Mouse (Mus musculus): Measurements from ENCODE around the gene Srcin1. TPM values are rescaled to one million over a fixed set of nuclear protein-coding genes. Genes with fewer than 3 reads are reported as not detected.

Srcin1 gene
- polyA plus RNA-seq, 1 experiment from 2014 or later: 3.2 TPM

- Histone ChIP-seq H3K27ac (ENCODE audit: low read depth, low read length) (no peak overlapping the region), H3K36me3 (ENCODE audit: control insufficient read depth, insufficient read depth, low read length) (no peaks in the 10 kb centered on the region), H3K9me3 (ENCODE audit: control insufficient read depth, low read length) (no peaks in the 10 kb centered on the region), H3K4me3 (ENCODE audit: low read depth, low read length) (no peak overlapping the region), H3K4me1 (replicated peaks; ENCODE audit: control insufficient read depth, insufficient read depth, low read length) (peaks cover 7% of the 10 kb centered on the region), H3K9ac (ENCODE audit: low read length) (no peak overlapping the region), H3K27me3 (ENCODE audit: control insufficient read depth, insufficient read depth, low read length) (peaks cover 18% of the 10 kb centered on the region), H3K4me2 (ENCODE audit: low read depth, low read length, severe bottlenecking) (no peak overlapping the region)
- 84% methylated on average over 4 of the region's 4 CpGs for WGBS
- no peak for ATAC-seq (replicated peaks; ENCODE audit: low FRiP score)
- no peak for DNase-seq (ENCODE audit: low spot score)
Observed at GRCm38 (mm10) chr11:97505784-97506183, 70.2 kb downstream of the Srcin1 start.

GRCm38 (mm10) chr11:97502846-97503245 lies 73.1 kb downstream of the Srcin1 start:
- Histone ChIP-seq H3K27ac (ENCODE audit: low read depth, low read length) (no peak overlapping the region), H3K4me3 (ENCODE audit: low read depth, low read length) (no peak overlapping the region), H3K9ac (ENCODE audit: low read length) (no peak overlapping the region), H3K36me3 (ENCODE audit: control insufficient read depth, insufficient read depth, low read length) (no peaks in the 10 kb centered on the region), H3K4me1 (replicated peaks; ENCODE audit: control insufficient read depth, insufficient read depth, low read length) (peaks cover 11% of the 10 kb centered on the region), H3K9me3 (ENCODE audit: control insufficient read depth, low read length) (no peaks in the 10 kb centered on the region), H3K4me2 (ENCODE audit: low read depth, low read length, severe bottlenecking) (no peak overlapping the region), H3K27me3 (ENCODE audit: control insufficient read depth, insufficient read depth, low read length) (peaks cover 40% of the 10 kb centered on the region)
- no peak for ATAC-seq (replicated peaks; ENCODE audit: low FRiP score)
- 89% methylated on average over 4 of the region's 4 CpGs for WGBS
- DNase-seq (ENCODE audit: low spot score): no peak

- DNase-seq (ENCODE audit: low spot score) (no peak), ATAC-seq (replicated peaks; ENCODE audit: low FRiP score) (no peak)
- Histone ChIP-seq H3K4me2 (ENCODE audit: low read depth, low read length, severe bottlenecking) (no peak overlapping the region), H3K36me3 (ENCODE audit: control insufficient read depth, insufficient read depth, low read length) (no peaks in the 10 kb centered on the region), H3K27me3 (ENCODE audit: control insufficient read depth, insufficient read depth, low read length) (peaks cover 40% of the 10 kb centered on the region), H3K9ac (ENCODE audit: low read length) (no peak overlapping the region), H3K9me3 (ENCODE audit: control insufficient read depth, low read length) (no peaks in the 10 kb centered on the region), H3K4me1 (replicated peaks; ENCODE audit: control insufficient read depth, insufficient read depth, low read length) (peaks cover 11% of the 10 kb centered on the region), H3K27ac (ENCODE audit: low read depth, low read length) (no peak overlapping the region), H3K4me3 (ENCODE audit: low read depth, low read length) (no peak overlapping the region)
- 49% methylated on average over 9 of the region's 9 CpGs for WGBS
Observed at GRCm38 (mm10) chr11:97502383-97502782, 73.6 kb downstream of the Srcin1 start.

GRCm38 (mm10) chr11:97500720-97501448 lies 75.1 kb downstream of the Srcin1 start:
- Histone ChIP-seq H3K9ac (ENCODE audit: low read length) (peak overlapping the region; percentile 39), H3K36me3 (ENCODE audit: control insufficient read depth, insufficient read depth, low read length) (no peaks in the 10 kb centered on the region), H3K4me1 (replicated peaks; ENCODE audit: control insufficient read depth, insufficient read depth, low read length) (peaks cover 11% of the 10 kb centered on the region), H3K4me3 (ENCODE audit: low read depth, low read length) (peak overlapping the region; percentile 37), H3K4me2 (ENCODE audit: low read depth, low read length, severe bottlenecking) (peak overlapping the region; percentile 63), H3K9me3 (ENCODE audit: control insufficient read depth, low read length) (no peaks in the 10 kb centered on the region), H3K27me3 (ENCODE audit: control insufficient read depth, insufficient read depth, low read length) (peaks cover 40% of the 10 kb centered on the region), H3K27ac (ENCODE audit: low read depth, low read length) (no peak overlapping the region)
- WGBS: 8% methylated on average over 51 of the region's 51 CpGs
- no peak for DNase-seq (ENCODE audit: low spot score)
- ATAC-seq (replicated peaks; ENCODE audit: low FRiP score): 0 out of 2 replicates have a peak, but pooled peaks have one; percentile 12

GRCm38 (mm10) chr11:97499865-97500719 lies 75.9 kb downstream of the Srcin1 start, which contains the start of gene 4933428G20Rik:
Gene 4933428G20Rik, minus strand, starts transcription at chr11:97500340.
- Histone ChIP-seq H3K9me3 (ENCODE audit: control insufficient read depth, low read length) (no peaks in the 10 kb centered on the region), H3K9ac (ENCODE audit: low read length) (peak within 1 kb of the TSS; percentile 39), H3K27me3 (ENCODE audit: control insufficient read depth, insufficient read depth, low read length) (peaks cover 40% of the 10 kb centered on the region), H3K27ac (ENCODE audit: low read depth, low read length) (no peak within 1 kb of the TSS), H3K4me1 (replicated peaks; ENCODE audit: control insufficient read depth, insufficient read depth, low read length) (peaks cover 11% of the 10 kb centered on the region), H3K4me3 (ENCODE audit: low read depth, low read length) (peak within 1 kb of the TSS; percentile 37), H3K36me3 (ENCODE audit: control insufficient read depth, insufficient read depth, low read length) (no peaks in the 10 kb centered on the region), H3K4me2 (ENCODE audit: low read depth, low read length, severe bottlenecking) (peak within 1 kb of the TSS; percentile 63)
- 8% methylated on average over 79 of the region's 88 CpGs for WGBS
- DNase-seq (ENCODE audit: low spot score) (no peak), ATAC-seq (replicated peaks; ENCODE audit: low FRiP score) (no peak)

- no peak overlapping the region for H3K4me2 ChIP-seq (ENCODE audit: low read depth, low read length, severe bottlenecking)
- DNase-seq (ENCODE audit: low spot score) (no peak), ATAC-seq (replicated peaks; ENCODE audit: low FRiP score) (no peak)
- no peak overlapping the region for H3K9ac ChIP-seq (ENCODE audit: low read length)
- peaks cover 11% of the 10 kb centered on the region for H3K4me1 ChIP-seq (replicated peaks; ENCODE audit: control insufficient read depth, insufficient read depth, low read length)
- H3K27me3 ChIP-seq (ENCODE audit: control insufficient read depth, insufficient read depth, low read length): peaks cover 38% of the 10 kb centered on the region
- no peaks in the 10 kb centered on the region for H3K36me3 ChIP-seq (ENCODE audit: control insufficient read depth, insufficient read depth, low read length)
- 94% methylated on average over 4 of the region's 4 CpGs for whole genome bisulfite sequencing
- H3K4me3 ChIP-seq (ENCODE audit: low read depth, low read length): no peak overlapping the region
- H3K9me3 ChIP-seq (ENCODE audit: control insufficient read depth, low read length): no peaks in the 10 kb centered on the region
- H3K27ac ChIP-seq (ENCODE audit: low read depth, low read length): no peak overlapping the region
Observed at GRCm38 (mm10) chr11:97497543-97497942, 78.4 kb downstream of the Srcin1 start.

GRCm38 (mm10) chr11:97492836-97493235 lies 83.2 kb downstream of the Srcin1 start:
- no peak overlapping the region for H3K27ac ChIP-seq (ENCODE audit: low read depth, low read length)
- H3K27me3 ChIP-seq (ENCODE audit: control insufficient read depth, insufficient read depth, low read length): no peaks in the 10 kb centered on the region
- ATAC-seq (replicated peaks; ENCODE audit: low FRiP score) (no peak), DNase-seq (ENCODE audit: low spot score) (no peak)
- H3K9me3 ChIP-seq (ENCODE audit: control insufficient read depth, low read length): no peaks in the 10 kb centered on the region
- 87% methylated on average over 3 of the region's 3 CpGs for WGBS
- H3K4me3 ChIP-seq (ENCODE audit: low read depth, low read length): no peak overlapping the region
- no peak overlapping the region for H3K9ac ChIP-seq (ENCODE audit: low read length)
- H3K4me1 ChIP-seq (replicated peaks; ENCODE audit: control insufficient read depth, insufficient read depth, low read length): no peaks in the 10 kb centered on the region
- H3K4me2 ChIP-seq (ENCODE audit: low read depth, low read length, severe bottlenecking): no peak overlapping the region
- H3K36me3 ChIP-seq (ENCODE audit: control insufficient read depth, insufficient read depth, low read length): no peaks in the 10 kb centered on the region

- H3K4me2 ChIP-seq (ENCODE audit: low read depth, low read length, severe bottlenecking): no peak overlapping the region
- H3K9me3 ChIP-seq (ENCODE audit: control insufficient read depth, low read length): no peaks in the 10 kb centered on the region
- no peak overlapping the region for H3K27ac ChIP-seq (ENCODE audit: low read depth, low read length)
- H3K9ac ChIP-seq (ENCODE audit: low read length): no peak overlapping the region
- WGBS: 74% methylated on average over 10 of the region's 10 CpGs
- no peaks in the 10 kb centered on the region for H3K27me3 ChIP-seq (ENCODE audit: control insufficient read depth, insufficient read depth, low read length)
- no peaks in the 10 kb centered on the region for H3K36me3 ChIP-seq (ENCODE audit: control insufficient read depth, insufficient read depth, low read length)
- no peaks in the 10 kb centered on the region for H3K4me1 ChIP-seq (replicated peaks; ENCODE audit: control insufficient read depth, insufficient read depth, low read length)
- DNase-seq (ENCODE audit: low spot score): no peak
- no peak overlapping the region for H3K4me3 ChIP-seq (ENCODE audit: low read depth, low read length)
- no peak for ATAC-seq (replicated peaks; ENCODE audit: low FRiP score)
Observed at GRCm38 (mm10) chr11:97491640-97492039, 84.3 kb downstream of the Srcin1 start.

Measured in forebrain, embryonic 11.5 days (tissue).